In the genomic region with DNA sequence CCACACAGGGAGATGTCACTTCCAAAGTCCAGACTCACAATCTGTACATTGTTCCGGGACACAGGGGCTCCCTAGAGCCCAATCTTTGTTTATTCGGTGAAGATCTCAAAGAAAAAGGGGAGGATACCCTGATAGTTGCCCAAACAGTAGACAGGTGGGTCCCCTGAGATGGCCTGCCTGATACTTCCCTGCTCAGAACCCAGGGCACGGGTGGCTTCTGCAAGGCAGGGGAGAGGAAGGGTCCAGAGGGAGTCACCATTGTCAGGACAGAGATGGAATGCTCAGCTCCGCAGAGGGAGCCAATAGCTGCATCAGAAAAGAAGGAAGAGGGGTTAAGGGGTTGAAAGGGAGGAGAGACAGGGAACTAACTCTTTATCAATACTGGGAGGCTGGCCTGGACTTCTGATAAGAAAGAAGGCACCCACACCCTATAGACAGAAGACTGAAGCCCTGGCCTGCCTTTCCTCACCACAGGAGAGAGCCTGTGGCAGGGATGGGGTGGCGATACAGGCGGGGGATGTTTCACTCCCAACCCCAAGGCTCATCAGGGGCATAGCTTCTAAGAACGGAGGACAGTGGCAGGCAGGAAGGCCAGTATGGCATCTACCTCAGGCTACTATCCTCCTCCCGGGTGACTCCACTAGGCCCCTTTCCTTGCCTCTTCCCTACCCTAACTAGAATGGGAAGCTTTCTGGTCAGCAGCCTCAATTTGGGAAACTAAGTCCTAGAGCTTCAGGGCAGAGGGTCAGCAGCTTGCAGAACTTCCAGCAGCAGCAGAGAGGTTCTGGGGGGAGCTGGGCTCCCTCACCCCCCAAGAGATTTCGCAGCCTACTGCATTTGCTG, we compare ENCODE assay signal across 12 mouse cellular contexts. TPM values are rescaled to one million over a fixed set of nuclear protein-coding genes. Genes with fewer than 3 reads are reported as not detected.
DNase-seq lines count a peak whose midpoint lies in the region; ATAC-seq and TF ChIP-seq lines count a peak whose summit lies in the region.
"Had no signal": no experiment of that assay in that cellular context is flagged by ENCODE, and none has a peak within 500 bp of the region (broad histone marks: within the 10 kb centered on the region; RNA-seq: fewer than 3 reads in every experiment).

No protein-coding gene starts in this region.

- H3K9ac ChIP-seq in hindbrain, embryonic 13.5 days: no peak overlapping the region
- H3K9ac ChIP-seq in hindbrain, embryonic 11.5 days (ENCODE audit: low read depth, low read length): no peak overlapping the region
- 0 out of 2 replicates have a peak overlapping the region, but pooled peaks have one; percentile 2 for H3K9ac ChIP-seq in intestine, postnatal 0 days (ENCODE audit: low read depth, low read length)
- peak overlapping the region; percentile 69; the same call in 1 of the 2 replicates for H3K9ac ChIP-seq in stomach, embryonic 16.5 days (ENCODE audit: low read length)

- no peak for DNase-seq in hindbrain, embryonic 11.5 days (ENCODE audit: low spot score)
- peak; percentile 47 for DNase-seq in spleen, adult 12 weeks (ENCODE audit: low spot score)
- no peak for DNase-seq in spleen, adult 18-20 months
- no peak for DNase-seq in adrenal gland, adult 8-10 months
- DNase-seq in urinary bladder, adult 2 months (ENCODE audit: low spot score): no peak
- DNase-seq: cerebellum, adult 8-10 months; midbrain, embryonic 14.5 days had no signal

- peaks cover 24% of the 10 kb centered on the region for H3K27me3 ChIP-seq in hindbrain, embryonic 13.5 days
- peaks cover 14% of the 10 kb centered on the region for H3K27me3 ChIP-seq in hindbrain, embryonic 11.5 days (ENCODE audit: control insufficient read depth, insufficient read depth, low read length)
- no peaks in the 10 kb centered on the region for H3K27me3 ChIP-seq in intestine, postnatal 0 days (replicated peaks; ENCODE audit: control insufficient read depth, insufficient read depth, low read length)
- H3K27me3 ChIP-seq in stomach, embryonic 16.5 days (ENCODE audit: control insufficient read depth, insufficient read depth, low read length): 0 out of 2 replicates have a peak, but pooled peaks cover 3% of the 10 kb centered on the region
- H3K27me3 ChIP-seq: Patski had no signal

- peak overlapping the region; percentile 42; the same call in 1 of the 2 replicates for H3K4me2 ChIP-seq in hindbrain, embryonic 13.5 days
- no peak overlapping the region for H3K4me2 ChIP-seq in hindbrain, embryonic 11.5 days (replicated peaks; ENCODE audit: low read depth, low read length)
- peak overlapping the region; percentile 79 for H3K4me2 ChIP-seq in intestine, postnatal 0 days (replicated peaks; ENCODE audit: low read depth)
- H3K4me2 ChIP-seq in stomach, embryonic 16.5 days (ENCODE audit: low read depth, low read length): peak overlapping the region; percentile 57

- no peak for ATAC-seq in hindbrain, embryonic 13.5 days (ENCODE audit: low FRiP score)
- no peak for ATAC-seq in hindbrain, embryonic 11.5 days (ENCODE audit: low FRiP score)
- no peak for ATAC-seq in intestine, postnatal 0 days
- ATAC-seq in stomach, embryonic 16.5 days (ENCODE audit: insufficient read depth, low FRiP score): no peak
- ATAC-seq: Patski had no signal

- no peak overlapping the region for H3K27ac ChIP-seq in hindbrain, embryonic 13.5 days
- no peak overlapping the region for H3K27ac ChIP-seq in hindbrain, embryonic 11.5 days (ENCODE audit: low read depth, low read length)
- peak overlapping the region; percentile 10 for H3K27ac ChIP-seq in intestine, postnatal 0 days (ENCODE audit: low read depth, low read length)
- H3K27ac ChIP-seq in stomach, embryonic 16.5 days (ENCODE audit: low read length): peak overlapping the region; percentile 97

- no peaks in the 10 kb centered on the region for H3K36me3 ChIP-seq in hindbrain, embryonic 13.5 days
- H3K36me3 ChIP-seq in hindbrain, embryonic 11.5 days (ENCODE audit: control insufficient read depth, insufficient read depth, low read length): no peaks in the 10 kb centered on the region
- no peaks in the 10 kb centered on the region; the same call in 1 of the 2 replicates for H3K36me3 ChIP-seq in intestine, postnatal 0 days (ENCODE audit: control insufficient read depth, insufficient read depth)
- no peaks in the 10 kb centered on the region for H3K36me3 ChIP-seq in stomach, embryonic 16.5 days (ENCODE audit: control insufficient read depth, insufficient read depth, low read length)

- no peak overlapping the region for H3K4me3 ChIP-seq in hindbrain, embryonic 13.5 days
- H3K4me3 ChIP-seq in hindbrain, embryonic 11.5 days (ENCODE audit: low read depth, low read length): no peak overlapping the region
- peak overlapping the region; percentile 51 for H3K4me3 ChIP-seq in intestine, postnatal 0 days (ENCODE audit: low read depth, low read length)
- peak overlapping the region; percentile 46 for H3K4me3 ChIP-seq in stomach, embryonic 16.5 days (replicated peaks; ENCODE audit: low read length)

- no peaks in the 10 kb centered on the region for H3K9me3 ChIP-seq in hindbrain, embryonic 13.5 days
- H3K9me3 ChIP-seq in hindbrain, embryonic 11.5 days (ENCODE audit: control insufficient read depth, low read length): no peaks in the 10 kb centered on the region
- no peaks in the 10 kb centered on the region for H3K9me3 ChIP-seq in intestine, postnatal 0 days (ENCODE audit: control insufficient read depth)
- H3K9me3 ChIP-seq in stomach, embryonic 16.5 days (replicated peaks; ENCODE audit: control insufficient read depth, low read length): no peaks in the 10 kb centered on the region

- H3K4me1 ChIP-seq in hindbrain, embryonic 13.5 days (replicated peaks): peaks cover 51% of the 10 kb centered on the region
- H3K4me1 ChIP-seq in hindbrain, embryonic 11.5 days (replicated peaks; ENCODE audit: control insufficient read depth, insufficient read depth, low read length): peaks cover 8% of the 10 kb centered on the region
- peaks cover 22% of the 10 kb centered on the region for H3K4me1 ChIP-seq in intestine, postnatal 0 days (replicated peaks; ENCODE audit: control insufficient read depth, insufficient read depth, low read length)
- H3K4me1 ChIP-seq in stomach, embryonic 16.5 days (ENCODE audit: control insufficient read depth, insufficient read depth, low read length): peaks cover 62% of the 10 kb centered on the region

- TF ChIP-seq CTCF in intestine, postnatal 0 days (IDR thresholded peaks at IDR 0.05; ENCODE audit: low read depth): no peak

- WGBS in hindbrain, embryonic 13.5 days: 36% methylated on average over 9 of the region's 9 CpGs
- 27% methylated on average over 9 of the region's 9 CpGs for WGBS in hindbrain, embryonic 11.5 days
- 39% methylated on average over 9 of the region's 9 CpGs for WGBS in intestine, postnatal 0 days
- 55% methylated on average over 9 of the region's 9 CpGs for WGBS in stomach, embryonic 16.5 days

RNA-seq across cellular contexts. Expression of a gene that starts 1.3 kb away (rescaled TPM):
- polyA plus RNA-seq in hindbrain, embryonic 13.5 days (2015; fragmentation: Nextera tagmentation; extraction: Ambion mirVana): 2.2 and 2.3 TPM in 2 replicates
- polyA plus RNA-seq in hindbrain, embryonic 11.5 days (2014; fragmentation: Nextera tagmentation; extraction: Ambion mirVana): 1.3 and 2.5 TPM in 2 replicates
- 9.7 and 11.5 TPM in 2 replicates for polyA plus RNA-seq in intestine, postnatal 0 days (2015; fragmentation: Nextera tagmentation; extraction: Ambion mirVana)
- 6.6 and 8.5 TPM in 2 replicates for polyA plus RNA-seq in stomach, embryonic 16.5 days (2015; fragmentation: Nextera tagmentation; extraction: Ambion mirVana)
- 10 to 100 TPM; 14.4 to 33.1 (median 23.2) TPM for total RNA-seq in adrenal gland, adult 8-10 months (2022)
- polyA plus RNA-seq in urinary bladder, adult 2 months (2012; rRNA removed): 32.9 and 42.9 TPM in 2 replicates

RNA-seq across cellular contexts. Expression of a gene that starts 51.5 kb away (rescaled TPM):
- 9.3 and 13.2 TPM in 2 replicates for polyA plus RNA-seq in hindbrain, embryonic 13.5 days (2015; fragmentation: Nextera tagmentation; extraction: Ambion mirVana)
- polyA plus RNA-seq in hindbrain, embryonic 11.5 days (2014; fragmentation: Nextera tagmentation; extraction: Ambion mirVana): 6.3 and 8.3 TPM in 2 replicates
- polyA plus RNA-seq in intestine, postnatal 0 days (2015; fragmentation: Nextera tagmentation; extraction: Ambion mirVana): 0.65 and 1.1 TPM in 2 replicates
- 0.76 TPM in 1 of 2 replicates, not detected in the other for polyA plus RNA-seq in stomach, embryonic 16.5 days (2015; fragmentation: Nextera tagmentation; extraction: Ambion mirVana)
- not detected for total RNA-seq in adrenal gland, adult 8-10 months (2022)
- polyA plus RNA-seq in urinary bladder, adult 2 months (2012; rRNA removed): 0.47 and 0.66 TPM in 2 replicates
- total RNA-seq: heart, adult 18-20 months had no signal
- polyA plus RNA-seq: Patski had no signal

Comparison
In these comparisons a context has a peak if more than half of its experiments do, and no peak if none do; other contexts are left out.
1. H3K27ac ChIP-seq: peak in intestine, postnatal 0 days (single experiment) and stomach, embryonic 16.5 days (single experiment); none in hindbrain, embryonic 13.5 days (single experiment) and hindbrain, embryonic 11.5 days (single experiment).
2. H3K4me3 ChIP-seq: peak in intestine, postnatal 0 days (single experiment) and stomach, embryonic 16.5 days (single experiment); none in hindbrain, embryonic 13.5 days (single experiment) and hindbrain, embryonic 11.5 days (single experiment).
3. H3K9ac ChIP-seq: peak in intestine, postnatal 0 days (single experiment) and stomach, embryonic 16.5 days (single experiment); none in hindbrain, embryonic 13.5 days (single experiment) and hindbrain, embryonic 11.5 days (single experiment).